Mouse (Mus musculus) hindbrain, embryonic 12.5 days (tissue): ENCODE data around the gene Defa32. TPM values are rescaled to one million over a fixed set of nuclear protein-coding genes. Genes with fewer than 3 reads are reported as not detected.
"Not testable (repeated sequence)": the region's sequence is repeated elsewhere in the genome, so short reads cannot be mapped to it uniquely, and the experiment has no call there.

Experiments
- ATAC-seq: fragments of 200-750 bp; cut with Nextera tagmentation; 2 replicates; pipeline ENCODE4 v1.8.0; 2017; ENCODE audit warnings: moderate TSS enrichment; ENCODE audit not compliant: low FRiP score
- H3K27ac ChIP-seq: fragments of 300-500 bp; sonication (generic); 2 replicates; pipeline ENCODE4 v1.5.1; 2016; ENCODE audit warnings: mild to moderate bottlenecking
- H3K27me3 ChIP-seq: fragments of 300-500 bp; sonication (generic); 2 replicates; pipeline ENCODE4 v1.6.1; 2016; ENCODE audit warnings: mild to moderate bottlenecking
- H3K36me3 ChIP-seq: fragments of 300-500 bp; sonication (generic); 2 replicates; pipeline ENCODE4 v1.6.1; 2016; ENCODE audit warnings: mild to moderate bottlenecking
- H3K4me1 ChIP-seq: fragments of 300-500 bp; sonication (generic); 2 replicates; pipeline ENCODE4 v1.6.1; 2016
- H3K4me2 ChIP-seq: fragments of 300-500 bp; sonication (generic); replicated peaks from 2 replicates; pipeline ENCODE4 v1.6.1; 2016; ENCODE audit warnings: mild to moderate bottlenecking
- H3K4me3 ChIP-seq: fragments of 300-500 bp; sonication (generic); 2 replicates; pipeline ENCODE4 v1.5.1; 2016; ENCODE audit warnings: mild to moderate bottlenecking
- H3K9ac ChIP-seq: fragments of 300-500 bp; sonication (generic); 2 replicates; pipeline ENCODE4 v1.6.1; 2016; ENCODE audit warnings: mild to moderate bottlenecking, moderate library complexity
- H3K9me3 ChIP-seq: fragments of 300-500 bp; sonication (generic); replicated peaks from 2 replicates; pipeline ENCODE4 v1.6.1; 2016; ENCODE audit warnings: mild to moderate bottlenecking
- WGBS: fragments of 180-500 bp; shearing (Covaris S2); methylation state at CpG from one replicate; pipeline ENCODE4 v1.1.7; 2016; 5-methylcytosine and 5-hydroxymethylcytosine counted together
- polyA plus RNA-seq: library from polyadenylated mRNA; unstranded; fragments of >200 nt; fragmentation: Nextera tagmentation; extraction: Ambion mirVana; gene quantifications from 2 replicates; pipeline ENCODE4 v1.2.1, GENCODE M21; 2016

The Defa32 gene
- polyA plus RNA-seq, result not detected in 2 replicates

DNA sequence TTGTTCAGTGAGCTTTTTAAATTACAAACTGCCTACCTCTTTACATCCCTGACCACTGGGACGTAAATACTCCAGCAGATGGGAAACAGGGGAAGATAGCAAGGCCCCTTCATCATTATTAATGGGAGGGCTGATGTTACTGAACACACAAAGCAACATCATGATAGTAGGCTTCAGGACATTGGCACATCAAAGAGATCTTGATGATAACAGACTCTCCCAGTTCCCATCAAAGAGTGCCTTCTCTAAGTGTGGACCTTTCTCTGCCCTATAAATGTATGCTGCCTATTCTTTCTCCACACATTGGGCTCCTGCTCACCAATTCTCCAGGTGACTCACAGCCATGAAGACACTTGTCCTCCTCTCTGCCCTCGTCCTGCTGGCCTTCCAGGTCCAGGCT is at the start of gene Defa32:
Gene Defa32 (plus strand): TSS at position 301 of the 400 bp plus-strand sequence.
- H3K4me1 ChIP-seq, H3K36me3 ChIP-seq, H3K4me2 ChIP-seq, H3K27me3 ChIP-seq, H3K4me3 ChIP-seq, H3K9me3 ChIP-seq, H3K9ac ChIP-seq, H3K27ac ChIP-seq, ATAC-seq: not testable (repeated sequence)
- no CpG with 5 or more reads among the region's 2 CpGs for WGBS

DNA sequence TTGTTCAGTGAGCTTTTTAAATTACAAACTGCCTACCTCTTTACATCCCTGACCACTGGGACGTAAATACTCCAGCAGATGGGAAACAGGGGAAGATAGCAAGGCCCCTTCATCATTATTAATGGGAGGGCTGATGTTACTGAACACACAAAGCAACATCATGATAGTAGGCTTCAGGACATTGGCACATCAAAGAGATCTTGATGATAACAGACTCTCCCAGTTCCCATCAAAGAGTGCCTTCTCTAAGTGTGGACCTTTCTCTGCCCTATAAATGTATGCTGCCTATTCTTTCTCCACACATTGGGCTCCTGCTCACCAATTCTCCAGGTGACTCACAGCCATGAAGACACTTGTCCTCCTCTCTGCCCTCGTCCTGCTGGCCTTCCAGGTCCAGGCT is 19.9 kb upstream of the Defa32 start, which contains the start of gene Defa20:
Gene Defa20 (plus strand): TSS at position 301 of the 400 bp plus-strand sequence.
- H3K9ac ChIP-seq, H3K4me3 ChIP-seq, H3K4me2 ChIP-seq: not testable (repeated sequence)

DNA sequence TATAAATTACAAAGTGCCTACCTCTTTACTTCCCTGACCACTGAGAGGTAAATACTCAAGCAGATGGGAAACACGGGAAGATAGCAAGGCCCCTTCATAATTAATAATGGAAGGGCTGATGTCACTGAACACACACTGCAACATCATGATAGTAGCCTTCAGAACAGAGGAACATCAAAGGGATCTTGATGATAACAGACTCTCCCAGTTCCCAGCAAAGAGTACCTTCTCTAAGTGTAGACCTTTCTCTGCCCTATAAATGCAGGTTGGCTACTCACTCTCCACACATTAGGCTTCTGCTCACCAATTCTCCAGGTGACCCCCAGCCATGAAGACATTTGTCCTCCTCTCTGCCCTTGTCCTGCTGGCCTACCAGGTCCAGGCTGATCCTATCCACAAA is 36.3 kb downstream of the Defa32 start, which contains the start of gene Defa37:
Gene Defa37 (plus strand): TSS at position 301 of the 400 bp plus-strand sequence.
- not testable (repeated sequence) for ATAC-seq, H3K9ac ChIP-seq

More for the DNA sequence above, 19.9 kb upstream of the Defa32 start, which contains the start of gene Defa20:
- H3K27ac ChIP-seq, H3K36me3 ChIP-seq, H3K4me1 ChIP-seq, ATAC-seq, H3K9me3 ChIP-seq, H3K27me3 ChIP-seq: not testable (repeated sequence)
- no CpG with 5 or more reads among the region's 2 CpGs for WGBS

More for the DNA sequence above, 36.3 kb downstream of the Defa32 start, which contains the start of gene Defa37:
- H3K27me3 ChIP-seq, H3K4me3 ChIP-seq, H3K4me1 ChIP-seq, H3K9me3 ChIP-seq, H3K4me2 ChIP-seq, H3K27ac ChIP-seq, H3K36me3 ChIP-seq: not testable (repeated sequence)
- WGBS, result no CpG with 5 or more reads among the region's 1 CpGs

Other genes with a start within 250 kb of the Defa32 start
- not detected in 2 replicates for gene Defa27, start 213.5 kb upstream of the Defa32 start, polyA plus RNA-seq
- gene Defa29, start 202.0 kb upstream of the Defa32 start, polyA plus RNA-seq, result not detected in 2 replicates
- not detected in 2 replicates for gene Defa2, start 150.5 kb upstream of the Defa32 start, polyA plus RNA-seq
- not detected in 2 replicates for gene Defa33, start 137.2 kb upstream of the Defa32 start, polyA plus RNA-seq
- gene Defa36, start 101.6 kb upstream of the Defa32 start, polyA plus RNA-seq, result not detected in 2 replicates
- not detected in 2 replicates for gene Gm7849, start 72.5 kb upstream of the Defa32 start, polyA plus RNA-seq
- not detected in 2 replicates for gene Defa20, start 19.8 kb upstream of the Defa32 start, polyA plus RNA-seq
- gene Defa37, start 36.4 kb downstream of the Defa32 start, polyA plus RNA-seq, result not detected in 2 replicates
- not detected in 2 replicates for gene Defa28, start 54.0 kb downstream of the Defa32 start, polyA plus RNA-seq
- gene Gm7861, start 65.5 kb downstream of the Defa32 start, polyA plus RNA-seq, result not detected in 2 replicates
- gene Defa26, start 89.2 kb downstream of the Defa32 start, polyA plus RNA-seq, result not detected in 2 replicates
- not detected in 2 replicates for gene Defa17, start 126.7 kb downstream of the Defa32 start, polyA plus RNA-seq
- not detected in 2 replicates for gene Defa34, start 136.8 kb downstream of the Defa32 start, polyA plus RNA-seq
- gene AY761184, start 174.6 kb downstream of the Defa32 start, polyA plus RNA-seq, result not detected in 2 replicates
- not detected in 2 replicates for gene Defa24, start 205.5 kb downstream of the Defa32 start, polyA plus RNA-seq